Mouse (Mus musculus) forebrain, embryonic 12.5 days (tissue): Measurements from ENCODE around the gene Thap12. TPM values are rescaled to one million over a fixed set of nuclear protein-coding genes. Genes with fewer than 3 reads are reported as not detected.

Source experiments
- ATAC-seq: fragments of 200-750 bp; cut with Nextera tagmentation; 2 replicates; pipeline ENCODE4 v1.8.0; 2017; ENCODE audit warnings: moderate TSS enrichment; ENCODE audit not compliant: low FRiP score
- H3K27ac ChIP-seq: fragments of 300-500 bp; sonication (generic); 2 replicates; pipeline ENCODE4 v1.5.1; 2016; ENCODE audit warnings: mild to moderate bottlenecking
- H3K27me3 ChIP-seq: fragments of 300-500 bp; sonication (generic); 2 replicates; pipeline ENCODE4 v1.6.1; 2016; ENCODE audit warnings: mild to moderate bottlenecking
- H3K36me3 ChIP-seq: fragments of 300-500 bp; sonication (generic); replicated peaks from 2 replicates; pipeline ENCODE4 v1.6.1; 2016; ENCODE audit warnings: mild to moderate bottlenecking
- H3K4me1 ChIP-seq: fragments of 300-500 bp; sonication (generic); 2 replicates; pipeline ENCODE4 v1.6.1; 2016
- H3K4me2 ChIP-seq: fragments of 300-500 bp; sonication (generic); 2 replicates; pipeline ENCODE4 v1.6.1; 2016; ENCODE audit warnings: mild to moderate bottlenecking, moderate library complexity
- H3K4me3 ChIP-seq: fragments of 300-500 bp; sonication (generic); replicated peaks from 2 replicates; pipeline ENCODE4 v1.5.1; 2016; ENCODE audit warnings: mild to moderate bottlenecking
- H3K9ac ChIP-seq: fragments of 300-500 bp; sonication (generic); 2 replicates; pipeline ENCODE4 v1.6.1; 2016; ENCODE audit warnings: mild to moderate bottlenecking
- H3K9me3 ChIP-seq: fragments of 300-500 bp; sonication (generic); 2 replicates; pipeline ENCODE4 v1.6.1; 2016
- WGBS: fragments of 180-500 bp; shearing (Covaris S2); methylation state at CpG from one replicate; pipeline ENCODE4 v1.1.7; 2016; 5-methylcytosine and 5-hydroxymethylcytosine counted together
- polyA plus RNA-seq: library from polyadenylated mRNA; unstranded; fragments of >200 nt; fragmentation: Nextera tagmentation; extraction: Ambion mirVana; gene quantifications from 2 replicates; pipeline ENCODE4 v1.2.1, GENCODE M21; 2016

Gene Thap12
- 72.6 and 76.1 TPM in 2 replicates for polyA plus RNA-seq

- H3K36me3 ChIP-seq = no peaks in the 10 kb centered on the region
- peak within 1 kb of the TSS; percentile 67 for H3K4me2 ChIP-seq
- 2% methylated on average over 57 of the region's 65 CpGs for WGBS
- H3K9me3 ChIP-seq = no peaks in the 10 kb centered on the region
- H3K27me3 ChIP-seq = no peaks in the 10 kb centered on the region
- H3K9ac ChIP-seq = peak within 1 kb of the TSS; percentile 95
- peak within 1 kb of the TSS; percentile 94 for H3K4me3 ChIP-seq
- peak within 1 kb of the TSS; percentile 91 for H3K27ac ChIP-seq
- peak; percentile 99 for ATAC-seq
- H3K4me1 ChIP-seq = peaks cover 28% of the 10 kb centered on the region
Measured at GRCm38 (mm10) chr7:98702283-98703240, at the start of gene Thap12. Thap12 (plus strand) TSS chr7:98703103.

- peaks cover 31% of the 10 kb centered on the region for H3K36me3 ChIP-seq
- peak overlapping the region; percentile 97 for H3K27ac ChIP-seq
- H3K4me3 ChIP-seq = peak overlapping the region; percentile 93
- peak; percentile 78 for ATAC-seq
- peaks cover 28% of the 10 kb centered on the region for H3K4me1 ChIP-seq
- peak overlapping the region; percentile 78 for H3K4me2 ChIP-seq
- no peaks in the 10 kb centered on the region for H3K9me3 ChIP-seq
- WGBS = under 1% methylated on average over 74 of the region's 74 CpGs
- H3K9ac ChIP-seq = peak overlapping the region; percentile 95
- no peaks in the 10 kb centered on the region for H3K27me3 ChIP-seq
Measured at GRCm38 (mm10) chr7:98655681-98656530, 47.0 kb upstream of the Thap12 start.

DNA sequence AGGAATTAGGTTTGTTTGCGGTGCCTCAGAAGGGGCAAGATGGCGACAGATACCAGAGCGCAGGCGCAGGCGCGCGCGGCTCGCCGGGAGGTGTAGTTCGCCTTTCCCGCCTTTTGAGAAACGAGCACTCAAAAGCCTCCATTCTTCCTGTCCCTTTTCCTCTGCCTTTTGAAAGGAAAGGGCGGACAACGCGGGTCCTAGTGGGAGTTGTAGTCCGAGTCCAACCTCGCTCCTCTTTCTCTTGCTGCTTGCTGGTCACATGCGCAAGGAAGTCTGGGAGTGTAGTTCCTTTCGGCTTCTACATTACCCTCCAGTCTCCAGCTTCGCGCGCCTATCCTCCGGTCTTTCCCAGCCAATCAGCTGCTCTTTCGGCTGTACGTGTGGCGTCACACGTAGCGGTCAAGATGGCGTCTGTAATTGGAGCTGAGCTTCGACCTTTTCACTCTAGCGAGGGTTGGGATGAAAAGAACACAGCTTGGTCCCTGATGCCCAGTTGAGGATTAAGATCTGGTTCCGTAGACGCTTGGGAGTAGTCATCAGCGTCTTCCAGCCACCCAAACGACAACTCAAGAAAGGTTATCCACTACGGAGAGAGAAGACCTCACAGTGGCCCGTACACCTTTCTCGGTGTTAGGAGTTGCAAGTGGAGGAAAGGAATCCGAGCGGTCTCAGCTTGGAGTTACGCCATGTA is 46.2 kb upstream of the Thap12 start, which contains the start of gene Emsy:
Gene Emsy (minus strand): TSS at position 253 of the 691 bp plus-strand sequence.
- H3K4me2 ChIP-seq = peak within 1 kb of the TSS; percentile 78
- H3K4me3 ChIP-seq = peak within 1 kb of the TSS; percentile 93
- ATAC-seq = peak; percentile 96
- peaks cover 28% of the 10 kb centered on the region for H3K4me1 ChIP-seq
- H3K27ac ChIP-seq = peak within 1 kb of the TSS; percentile 97
- peak within 1 kb of the TSS; percentile 95 for H3K9ac ChIP-seq
- no peaks in the 10 kb centered on the region for H3K27me3 ChIP-seq
- no peaks in the 10 kb centered on the region for H3K9me3 ChIP-seq
- H3K36me3 ChIP-seq = peaks cover 24% of the 10 kb centered on the region
- under 1% methylated on average over 42 of the region's 42 CpGs for WGBS

DNA sequence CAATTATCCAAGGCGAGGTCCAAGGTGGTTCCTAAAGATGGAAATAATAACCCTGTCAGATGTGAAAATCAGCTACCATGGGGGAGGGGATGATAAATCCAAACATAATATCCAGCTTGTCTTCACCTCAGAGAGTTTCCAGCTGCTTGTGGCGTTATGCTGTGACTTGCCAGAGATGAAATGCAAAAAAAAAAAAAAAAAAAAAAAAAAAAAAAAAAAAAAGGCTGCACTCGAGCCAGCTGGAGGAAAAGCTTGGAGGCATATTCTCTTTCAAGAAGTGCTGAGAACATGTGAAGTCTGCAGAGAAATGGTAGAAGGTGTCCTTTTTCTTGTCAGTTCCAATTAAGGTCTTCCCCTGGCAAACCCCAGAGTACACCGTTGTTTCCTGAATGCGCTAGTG is 37.7 kb upstream of the Thap12 start:
- Histone ChIP-seq H3K4me1 (no peaks in the 10 kb centered on the region), H3K27me3 (no peaks in the 10 kb centered on the region), H3K27ac (no peak overlapping the region), H3K9me3 (no peaks in the 10 kb centered on the region), H3K36me3 (no peaks in the 10 kb centered on the region), H3K4me3 (no peak overlapping the region), H3K4me2 (no peak overlapping the region), H3K9ac (no peak overlapping the region)
- 56% methylated on average over 5 of the region's 5 CpGs for WGBS
- ATAC-seq = no peak

DNA sequence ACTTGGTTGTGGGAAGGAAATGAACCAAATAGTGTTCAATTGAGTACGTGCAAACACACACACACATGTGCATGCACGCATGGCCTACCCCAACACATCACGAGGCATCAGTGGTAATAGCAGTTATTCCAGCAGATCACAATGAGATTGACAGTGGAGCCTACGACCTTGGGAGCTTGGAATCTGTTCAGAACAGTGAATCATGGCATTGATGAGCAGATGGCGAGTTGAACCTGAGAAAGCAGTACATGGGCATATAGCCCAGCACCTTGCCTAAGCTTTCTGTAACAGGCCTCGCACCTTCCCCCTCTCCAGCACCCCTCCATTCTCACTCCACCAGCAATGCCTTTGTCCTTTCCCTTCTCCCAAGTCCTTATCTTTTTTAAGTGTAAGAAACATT is 37.2 kb upstream of the Thap12 start:
- Histone ChIP-seq H3K27ac (no peak overlapping the region), H3K4me2 (no peak overlapping the region), H3K4me3 (no peak overlapping the region), H3K9ac (no peak overlapping the region), H3K27me3 (no peaks in the 10 kb centered on the region), H3K9me3 (no peaks in the 10 kb centered on the region), H3K4me1 (no peaks in the 10 kb centered on the region), H3K36me3 (no peaks in the 10 kb centered on the region)
- WGBS = 82% methylated on average over 6 of the region's 6 CpGs
- ATAC-seq = no peak

DNA sequence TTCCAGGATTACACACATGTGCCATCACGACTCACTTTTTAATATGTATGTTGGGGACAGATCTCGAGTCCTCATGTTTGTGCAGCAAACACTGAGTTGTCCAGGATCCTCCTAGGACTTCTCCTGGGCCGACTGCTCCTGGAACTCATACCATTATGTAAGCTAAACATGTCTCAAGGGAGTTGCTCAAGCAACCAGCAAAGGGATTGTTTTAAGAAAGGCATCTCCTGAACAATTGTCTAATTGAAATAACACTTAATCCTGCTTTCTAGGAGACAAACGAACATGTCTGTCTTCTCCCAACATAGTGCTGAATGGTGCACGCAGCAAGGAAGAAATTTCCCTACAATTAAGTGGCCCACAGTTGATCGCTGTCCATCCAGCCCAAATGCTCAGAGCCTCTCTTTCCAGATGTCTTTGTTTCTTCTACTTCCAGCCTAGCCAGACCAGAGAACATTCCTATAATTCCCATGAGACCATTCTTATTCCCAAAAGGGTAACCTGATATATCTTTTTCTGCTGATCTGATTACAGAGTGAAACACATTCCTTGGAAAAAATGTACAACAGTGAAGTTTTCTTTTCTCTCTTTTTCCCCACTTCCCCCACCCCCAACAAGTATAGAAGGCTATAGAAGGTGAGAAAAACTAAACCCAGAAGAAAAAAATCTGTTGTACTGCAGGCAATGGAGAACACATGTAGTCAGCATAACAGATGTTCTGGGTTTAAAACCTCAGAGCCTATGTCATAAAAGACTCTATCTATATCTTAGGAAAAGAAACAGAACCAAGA is 34.8 kb upstream of the Thap12 start:
- 69% methylated on average over 6 of the region's 6 CpGs for WGBS
- Histone ChIP-seq H3K36me3 (no peaks in the 10 kb centered on the region), H3K27ac (no peak overlapping the region), H3K27me3 (no peaks in the 10 kb centered on the region), H3K9me3 (no peaks in the 10 kb centered on the region), H3K4me1 (peaks cover 5% of the 10 kb centered on the region; the same call in 1 of the 2 replicates), H3K4me3 (no peak overlapping the region), H3K4me2 (no peak overlapping the region), H3K9ac (no peak overlapping the region)
- no peak for ATAC-seq

- H3K9ac ChIP-seq = no peak overlapping the region
- ATAC-seq = no peak
- 96% methylated on average over 4 of the region's 4 CpGs for WGBS
- H3K27me3 ChIP-seq = no peaks in the 10 kb centered on the region
- peaks cover 5% of the 10 kb centered on the region; the same call in 1 of the 2 replicates for H3K4me1 ChIP-seq
- H3K4me3 ChIP-seq = no peak overlapping the region
- H3K4me2 ChIP-seq = no peak overlapping the region
- no peaks in the 10 kb centered on the region for H3K36me3 ChIP-seq
- H3K27ac ChIP-seq = no peak overlapping the region
- no peaks in the 10 kb centered on the region for H3K9me3 ChIP-seq
Measured at GRCm38 (mm10) chr7:98670831-98671230, 32.1 kb upstream of the Thap12 start.

GRCm38 (mm10) chr7:98671416-98671815 is 31.5 kb upstream of the Thap12 start:
- Histone ChIP-seq H3K4me3 (no peak overlapping the region), H3K27me3 (no peaks in the 10 kb centered on the region), H3K4me2 (no peak overlapping the region), H3K4me1 (peaks cover 5% of the 10 kb centered on the region; the same call in 1 of the 2 replicates), H3K9me3 (no peaks in the 10 kb centered on the region), H3K36me3 (no peaks in the 10 kb centered on the region), H3K9ac (no peak overlapping the region), H3K27ac (no peak overlapping the region)
- 86% methylated on average over 9 of the region's 9 CpGs for WGBS
- ATAC-seq = no peak

DNA sequence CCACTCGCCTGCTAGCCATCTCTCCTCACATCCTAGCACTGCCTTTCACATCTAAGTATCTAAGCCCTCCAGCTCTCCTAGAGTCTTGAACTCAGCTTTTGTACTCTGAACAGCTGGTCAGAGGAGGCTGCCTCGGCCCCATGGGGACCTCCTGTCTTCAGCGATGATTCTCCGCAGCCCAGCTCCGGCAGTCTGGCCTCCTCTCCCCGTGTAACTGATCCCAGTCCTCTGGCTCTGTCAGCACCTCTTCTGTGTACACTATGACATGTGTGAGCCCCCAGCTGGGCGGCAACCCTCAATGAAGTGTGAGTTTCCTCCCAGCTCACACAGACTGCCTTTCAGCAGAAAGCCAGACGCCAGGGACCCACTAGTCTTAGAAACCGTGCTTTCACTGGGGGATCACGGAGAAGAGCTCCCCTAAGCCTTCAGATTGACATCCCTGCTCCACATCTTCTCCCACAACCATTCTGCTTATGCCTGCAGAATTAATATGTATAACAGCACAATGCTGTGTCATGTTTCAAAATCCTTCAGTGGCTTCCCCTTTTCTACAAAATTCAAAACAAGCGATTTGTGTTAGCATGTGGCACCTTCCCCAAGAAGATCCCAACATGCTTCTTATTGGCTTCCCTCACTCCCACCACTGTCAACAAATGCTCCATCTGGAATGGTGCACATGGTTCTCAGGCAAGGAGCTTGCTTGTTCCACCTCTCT is 30.5 kb upstream of the Thap12 start:
- ATAC-seq = no peak
- Histone ChIP-seq H3K27me3 (no peaks in the 10 kb centered on the region), H3K4me2 (no peak overlapping the region), H3K27ac (no peak overlapping the region), H3K9me3 (no peaks in the 10 kb centered on the region), H3K9ac (no peak overlapping the region), H3K4me1 (peaks cover 5% of the 10 kb centered on the region; the same call in 1 of the 2 replicates), H3K4me3 (no peak overlapping the region), H3K36me3 (no peaks in the 10 kb centered on the region)
- 77% methylated on average over 11 of the region's 11 CpGs for WGBS

DNA sequence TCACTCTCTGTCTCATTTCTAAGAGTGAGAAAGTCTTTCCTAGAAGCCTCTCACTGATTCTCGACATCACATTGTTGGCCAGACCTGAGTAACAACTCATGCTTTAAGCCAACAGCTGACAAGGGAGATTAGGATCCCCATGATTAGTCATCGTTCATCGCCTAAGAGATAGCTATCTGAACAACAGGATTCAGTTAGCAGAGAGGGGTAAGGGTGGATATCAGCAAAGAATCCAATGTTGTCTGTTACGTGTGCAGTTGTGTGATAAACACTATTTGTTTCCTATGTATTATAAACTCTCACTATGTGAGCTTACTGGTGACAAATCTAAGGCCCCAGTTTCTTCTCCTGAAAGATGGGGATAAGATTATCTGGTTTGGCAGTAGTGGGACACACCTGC is 28.6 kb upstream of the Thap12 start:
- Histone ChIP-seq H3K9ac (no peak overlapping the region), H3K27ac (no peak overlapping the region), H3K4me3 (no peak overlapping the region), H3K4me2 (no peak overlapping the region), H3K36me3 (no peaks in the 10 kb centered on the region), H3K27me3 (no peaks in the 10 kb centered on the region), H3K4me1 (peaks cover 5% of the 10 kb centered on the region; the same call in 1 of the 2 replicates), H3K9me3 (no peaks in the 10 kb centered on the region)
- 91% methylated on average over 4 of the region's 4 CpGs for WGBS
- ATAC-seq = no peak

GRCm38 (mm10) chr7:98677511-98677910 is 25.4 kb upstream of the Thap12 start:
- no peak overlapping the region for H3K27ac ChIP-seq
- no peak overlapping the region for H3K4me2 ChIP-seq
- H3K9me3 ChIP-seq = no peaks in the 10 kb centered on the region
- no peaks in the 10 kb centered on the region for H3K4me1 ChIP-seq
- 88% methylated on average over 2 of the region's 2 CpGs for WGBS
- no peaks in the 10 kb centered on the region for H3K36me3 ChIP-seq
- H3K27me3 ChIP-seq = no peaks in the 10 kb centered on the region
- no peak overlapping the region for H3K4me3 ChIP-seq
- H3K9ac ChIP-seq = no peak overlapping the region
- no peak for ATAC-seq
